Mouse (Mus musculus): ENCODE data around the gene Arhgap42. TPM values are rescaled to one million over a fixed set of nuclear protein-coding genes. Genes with fewer than 3 reads are reported as not detected.

Arhgap42 gene
- polyA plus RNA-seq, 1 experiment from 2014 or later, result 37.9 TPM

DNA sequence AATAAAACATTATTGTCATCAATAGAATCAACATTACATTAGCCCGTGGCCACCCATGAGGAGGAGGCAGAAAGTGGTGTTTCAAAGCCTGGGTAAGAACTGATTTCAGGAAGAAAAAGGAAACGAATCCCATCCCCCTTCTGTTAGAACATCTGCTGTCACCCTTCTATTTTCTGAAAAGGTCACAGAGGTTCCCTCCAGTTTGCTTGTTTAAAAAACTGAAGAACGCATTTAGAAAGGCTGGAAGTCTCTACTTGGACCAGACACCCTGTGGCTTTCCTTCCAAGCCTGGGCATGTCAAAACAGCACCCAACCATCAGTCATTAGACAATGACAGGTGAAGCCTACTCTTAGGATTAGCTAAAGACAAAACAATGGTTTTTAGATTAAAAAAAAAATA, 40.3 kb downstream of the Arhgap42 start:
- Histone ChIP-seq H3K36me3 (ENCODE audit: insufficient read depth, low read length) (no peaks in the 10 kb centered on the region), H3K4me3 (ENCODE audit: low read depth, low read length) (no peak overlapping the region), H3K27ac (ENCODE audit: low read length) (no peak overlapping the region), H3K4me2 (replicated peaks; ENCODE audit: low read depth, low read length) (no peak overlapping the region), H3K27me3 (replicated peaks; ENCODE audit: insufficient read depth, low read length) (no peaks in the 10 kb centered on the region), H3K4me1 (ENCODE audit: insufficient read depth, low read depth, low read length) (0 out of 2 replicates have a peak, but pooled peaks cover 2% of the 10 kb centered on the region), H3K9ac (replicated peaks; ENCODE audit: low read depth) (no peak overlapping the region), H3K9me3 (ENCODE audit: low read length) (no peaks in the 10 kb centered on the region)
- ATAC-seq (no peak), DNase-seq (ENCODE audit: low spot score) (no peak)
- 22% methylated on average over 3 of the region's 3 CpGs for WGBS
- TF ChIP-seq CTCF (IDR thresholded peaks at IDR 0.05), result no peak
- TF ChIP-seq EP300 (IDR thresholded peaks at IDR 0.05), result no peak

DNA sequence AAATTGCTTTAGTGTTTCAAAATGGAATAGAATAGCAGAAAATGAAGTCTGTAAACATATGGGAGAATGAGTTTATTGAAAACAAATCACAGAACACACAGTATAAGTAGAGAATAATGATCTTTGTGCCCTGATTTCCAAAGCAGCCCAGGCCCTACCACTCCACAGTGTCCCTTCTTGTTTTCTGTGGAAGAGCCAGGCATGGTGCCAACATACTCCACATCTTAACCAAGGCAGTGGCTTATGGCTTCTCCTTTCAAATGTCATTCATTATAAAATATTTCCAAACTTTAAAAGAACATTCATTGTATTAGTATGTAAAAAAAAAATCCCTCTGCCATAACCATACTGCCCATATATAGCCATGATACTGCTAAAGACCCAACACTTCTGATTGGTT, 42.9 kb downstream of the Arhgap42 start:
- ATAC-seq, result no peak
- H3K4me2 ChIP-seq (replicated peaks; ENCODE audit: low read depth, low read length), result no peak overlapping the region
- DNase-seq (ENCODE audit: low spot score), result no peak
- H3K9ac ChIP-seq (replicated peaks; ENCODE audit: low read depth), result no peak overlapping the region
- no peaks in the 10 kb centered on the region for H3K9me3 ChIP-seq (ENCODE audit: low read length)
- H3K27ac ChIP-seq (ENCODE audit: low read length), result no peak overlapping the region
- H3K4me3 ChIP-seq (ENCODE audit: low read depth, low read length), result no peak overlapping the region
- no peak for TF ChIP-seq CTCF (IDR thresholded peaks at IDR 0.05)
- TF ChIP-seq EP300 (IDR thresholded peaks at IDR 0.05), result no peak
- H3K27me3 ChIP-seq (replicated peaks; ENCODE audit: insufficient read depth, low read length), result no peaks in the 10 kb centered on the region
- 0 out of 2 replicates have a peak, but pooled peaks cover 2% of the 10 kb centered on the region for H3K4me1 ChIP-seq (ENCODE audit: insufficient read depth, low read depth, low read length)
- H3K36me3 ChIP-seq (ENCODE audit: insufficient read depth, low read length), result no peaks in the 10 kb centered on the region

DNA sequence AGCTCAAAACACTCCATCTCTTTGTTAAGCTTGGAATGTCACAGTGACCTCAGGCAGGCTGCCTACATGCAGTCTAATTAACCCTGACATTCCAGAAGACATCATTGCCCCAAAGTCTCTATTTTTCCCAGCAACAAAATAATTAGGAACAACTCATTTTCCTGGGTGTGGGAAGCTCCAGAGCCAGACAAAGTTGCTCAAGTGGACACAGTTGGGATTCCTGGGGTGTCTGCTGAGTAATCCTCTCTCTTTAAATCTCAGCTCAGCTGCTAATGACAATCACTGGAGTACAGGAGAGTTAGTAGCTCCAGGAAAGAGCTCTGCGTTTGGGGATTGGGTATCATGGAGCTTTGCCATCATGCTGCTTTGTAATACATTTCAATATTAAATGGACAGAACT, 44.4 kb downstream of the Arhgap42 start:
- 71% methylated on average over 1 of the region's 1 CpGs for WGBS
- no peak overlapping the region for H3K9ac ChIP-seq (replicated peaks; ENCODE audit: low read depth)

DNA sequence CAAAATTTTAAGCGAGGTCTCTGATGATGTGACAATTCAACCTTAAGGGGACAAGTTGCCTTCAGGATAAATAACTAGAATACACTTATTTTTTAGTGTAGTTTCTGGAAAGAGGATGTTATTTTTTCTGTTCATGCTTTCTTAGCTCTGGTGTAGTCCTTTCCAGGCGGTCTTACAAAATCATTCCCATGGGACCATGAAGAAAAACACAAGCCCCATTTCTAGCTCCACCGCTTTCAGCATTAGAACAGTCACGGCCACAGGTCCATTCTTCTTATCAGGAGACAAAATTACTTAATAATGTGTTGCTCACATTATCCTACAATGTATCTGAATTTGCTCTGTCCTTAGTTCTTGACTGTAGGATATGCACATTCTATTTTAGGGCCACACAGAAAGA, 46.2 kb downstream of the Arhgap42 start:
- TF ChIP-seq EP300 (IDR thresholded peaks at IDR 0.05) (no peak), CTCF (IDR thresholded peaks at IDR 0.05) (no peak)
- ATAC-seq (no peak), DNase-seq (ENCODE audit: low spot score) (no peak)
- H3K36me3 ChIP-seq (ENCODE audit: insufficient read depth, low read length), result no peaks in the 10 kb centered on the region
- no peak overlapping the region for H3K4me2 ChIP-seq (replicated peaks; ENCODE audit: low read depth, low read length)
- no peak overlapping the region for H3K27ac ChIP-seq (ENCODE audit: low read length)
- H3K9ac ChIP-seq (replicated peaks; ENCODE audit: low read depth), result no peak overlapping the region
- H3K9me3 ChIP-seq (ENCODE audit: low read length), result no peaks in the 10 kb centered on the region
- H3K4me3 ChIP-seq (ENCODE audit: low read depth, low read length), result no peak overlapping the region
- no peaks in the 10 kb centered on the region for H3K27me3 ChIP-seq (replicated peaks; ENCODE audit: insufficient read depth, low read length)
- 80% methylated on average over 4 of the region's 4 CpGs for WGBS
- H3K4me1 ChIP-seq (ENCODE audit: insufficient read depth, low read depth, low read length), result no peaks in the 10 kb centered on the region

More for the DNA sequence above, 44.4 kb downstream of the Arhgap42 start:
- no peak for ATAC-seq
- Histone ChIP-seq H3K9me3 (ENCODE audit: low read length) (no peaks in the 10 kb centered on the region), H3K27me3 (replicated peaks; ENCODE audit: insufficient read depth, low read length) (no peaks in the 10 kb centered on the region), H3K36me3 (ENCODE audit: insufficient read depth, low read length) (no peaks in the 10 kb centered on the region), H3K4me1 (ENCODE audit: insufficient read depth, low read depth, low read length) (0 out of 2 replicates have a peak, but pooled peaks cover 2% of the 10 kb centered on the region), H3K4me3 (ENCODE audit: low read depth, low read length) (no peak overlapping the region), H3K27ac (ENCODE audit: low read length) (no peak overlapping the region), H3K4me2 (replicated peaks; ENCODE audit: low read depth, low read length) (no peak overlapping the region)
- DNase-seq (ENCODE audit: low spot score), result no peak
- TF ChIP-seq CTCF (IDR thresholded peaks at IDR 0.05), result no peak
- TF ChIP-seq EP300 (IDR thresholded peaks at IDR 0.05), result no peak

DNA sequence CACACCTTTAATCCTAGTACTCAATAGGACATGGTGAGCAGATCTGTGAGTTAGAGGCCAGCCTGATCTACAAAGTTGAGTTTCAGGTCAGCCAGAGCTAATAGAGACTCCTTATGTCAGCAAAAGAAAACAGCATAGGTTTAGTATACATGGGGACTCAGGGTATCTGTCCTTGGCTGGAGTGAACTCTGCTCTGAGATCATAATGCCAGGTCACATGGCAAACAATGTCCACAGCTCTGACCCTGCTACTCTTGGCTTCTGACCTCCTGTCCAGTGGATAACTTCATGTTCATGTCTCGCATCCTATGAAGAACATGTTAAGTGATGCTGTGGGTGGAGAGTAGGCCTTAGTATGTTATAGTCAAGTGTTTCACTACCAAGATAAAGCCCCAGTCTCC, 48.1 kb downstream of the Arhgap42 start:
- Histone ChIP-seq H3K9ac (replicated peaks; ENCODE audit: low read depth) (no peak overlapping the region), H3K4me1 (ENCODE audit: insufficient read depth, low read depth, low read length) (no peaks in the 10 kb centered on the region), H3K27ac (ENCODE audit: low read length) (no peak overlapping the region), H3K4me2 (replicated peaks; ENCODE audit: low read depth, low read length) (no peak overlapping the region), H3K4me3 (ENCODE audit: low read depth, low read length) (no peak overlapping the region), H3K36me3 (ENCODE audit: insufficient read depth, low read length) (no peaks in the 10 kb centered on the region), H3K27me3 (replicated peaks; ENCODE audit: insufficient read depth, low read length) (no peaks in the 10 kb centered on the region), H3K9me3 (ENCODE audit: low read length) (no peaks in the 10 kb centered on the region)
- DNase-seq (ENCODE audit: low spot score) (no peak), ATAC-seq (no peak)
- WGBS, result 92% methylated on average over 1 of the region's 1 CpGs
- TF ChIP-seq CTCF (IDR thresholded peaks at IDR 0.05) (no peak), EP300 (IDR thresholded peaks at IDR 0.05) (no peak)

DNA sequence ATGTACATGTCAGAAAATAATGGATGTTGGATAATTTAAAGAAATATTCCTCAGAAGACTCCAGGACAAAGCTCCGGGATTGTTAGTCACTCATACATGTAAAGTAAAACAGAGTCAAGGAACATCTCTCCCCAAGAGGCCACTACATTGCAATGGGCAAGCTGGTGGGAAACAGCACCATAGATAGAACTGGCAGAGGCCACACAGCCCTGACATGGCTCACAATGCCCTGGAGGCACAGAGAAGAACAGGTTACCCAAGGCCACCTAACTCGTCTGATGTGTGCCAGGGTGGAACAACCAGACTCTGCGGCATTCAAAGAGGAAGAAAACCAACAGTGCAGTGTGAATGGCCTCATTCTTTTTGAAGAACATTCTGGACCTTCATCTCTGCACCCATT, 50.7 kb downstream of the Arhgap42 start:
- Histone ChIP-seq H3K36me3 (ENCODE audit: insufficient read depth, low read length) (no peaks in the 10 kb centered on the region), H3K4me3 (ENCODE audit: low read depth, low read length) (no peak overlapping the region), H3K4me2 (replicated peaks; ENCODE audit: low read depth, low read length) (no peak overlapping the region), H3K27me3 (replicated peaks; ENCODE audit: insufficient read depth, low read length) (no peaks in the 10 kb centered on the region), H3K27ac (ENCODE audit: low read length) (no peak overlapping the region), H3K9ac (replicated peaks; ENCODE audit: low read depth) (no peak overlapping the region), H3K4me1 (ENCODE audit: insufficient read depth, low read depth, low read length) (no peaks in the 10 kb centered on the region), H3K9me3 (ENCODE audit: low read length) (no peaks in the 10 kb centered on the region)
- WGBS, result 82% methylated on average over 3 of the region's 3 CpGs
- no peak for DNase-seq (ENCODE audit: low spot score)
- no peak for TF ChIP-seq EP300 (IDR thresholded peaks at IDR 0.05)
- no peak for TF ChIP-seq CTCF (IDR thresholded peaks at IDR 0.05)
- no peak for ATAC-seq

DNA sequence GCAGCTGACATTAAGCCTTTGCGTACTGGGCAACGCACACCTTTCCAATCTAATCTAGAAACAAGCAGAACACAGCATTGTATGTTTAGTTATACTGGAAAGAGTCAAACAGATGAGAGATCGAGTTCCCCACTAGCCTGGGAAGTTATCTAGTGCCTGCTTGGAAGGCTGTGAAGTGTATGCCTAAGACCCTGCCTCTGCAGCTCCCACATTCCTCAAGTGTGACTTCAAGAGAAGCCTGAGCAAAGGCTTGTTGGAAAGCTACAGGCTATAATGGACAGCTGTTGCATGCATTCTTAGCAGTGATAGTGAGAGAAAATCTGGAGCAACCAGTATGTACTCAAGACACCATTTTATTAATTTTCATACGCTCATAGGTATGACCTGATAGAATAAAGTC, 61.2 kb downstream of the Arhgap42 start:
- no peak for TF ChIP-seq EP300 (IDR thresholded peaks at IDR 0.05)
- no peak for TF ChIP-seq CTCF (IDR thresholded peaks at IDR 0.05)
- ATAC-seq (no peak), DNase-seq (ENCODE audit: low spot score) (no peak)
- Histone ChIP-seq H3K4me3 (ENCODE audit: low read depth, low read length) (no peak overlapping the region), H3K27ac (ENCODE audit: low read length) (no peak overlapping the region), H3K4me1 (ENCODE audit: insufficient read depth, low read depth, low read length) (no peaks in the 10 kb centered on the region), H3K9me3 (ENCODE audit: low read length) (no peaks in the 10 kb centered on the region), H3K4me2 (replicated peaks; ENCODE audit: low read depth, low read length) (no peak overlapping the region), H3K36me3 (ENCODE audit: insufficient read depth, low read length) (no peaks in the 10 kb centered on the region), H3K27me3 (replicated peaks; ENCODE audit: insufficient read depth, low read length) (no peaks in the 10 kb centered on the region), H3K9ac (replicated peaks; ENCODE audit: low read depth) (no peak overlapping the region)
- WGBS, result 54% methylated on average over 4 of the region's 4 CpGs

Data from lung, postnatal 0 days (tissue).